Mouse (Mus musculus): Measurements from ENCODE around the gene Spon1.

Spon1 gene

DNA sequence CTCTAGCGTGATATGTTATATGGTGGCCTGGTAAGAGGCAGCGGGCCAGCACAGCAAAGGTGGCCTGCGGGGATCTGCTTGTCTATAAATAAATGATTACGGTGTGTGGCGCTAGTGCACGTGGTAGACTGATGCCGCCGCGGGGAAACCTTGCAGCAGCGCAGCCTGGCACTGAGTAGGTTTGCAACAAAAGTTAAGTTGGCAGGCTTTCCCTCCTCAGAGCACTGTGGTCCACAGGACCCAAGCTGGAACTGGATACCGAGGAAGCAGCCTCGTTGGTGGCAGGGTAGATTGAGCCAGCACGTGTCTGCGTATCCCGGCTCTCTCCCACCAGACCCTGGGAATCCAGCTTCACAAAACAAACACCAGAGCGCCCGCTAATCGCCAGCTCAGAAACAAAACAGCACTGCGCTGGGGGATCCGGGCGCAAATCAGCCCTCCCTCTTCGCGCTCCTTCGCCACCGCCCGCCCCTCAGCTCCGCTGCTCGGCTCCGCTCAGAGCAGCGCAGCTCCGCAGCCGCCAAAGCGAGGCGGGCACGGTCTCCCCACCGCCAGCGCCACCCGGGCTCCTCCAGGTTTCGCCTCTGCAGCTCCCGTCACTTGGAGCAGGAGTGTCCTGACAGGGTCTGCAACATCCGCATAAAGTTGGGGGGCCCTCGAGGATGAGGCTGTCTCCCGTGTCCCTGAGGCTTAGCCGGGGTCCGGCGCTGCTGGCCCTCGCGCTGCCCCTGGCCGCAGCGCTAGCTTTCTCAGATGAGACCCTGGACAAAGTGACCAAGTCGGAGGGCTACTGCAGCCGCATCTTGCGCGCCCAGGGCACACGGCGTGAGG lies at the start of gene Spon1:
TSS of gene Spon1 (plus strand) at position 332 of the 831 bp plus-strand sequence.
- in situ Hi-C loops (cut with MboI, MseI): loop anchor here (25.0 kb wide), 1 partner anchor 446 kb away; no protein-coding TSS in a partner anchor

DNA sequence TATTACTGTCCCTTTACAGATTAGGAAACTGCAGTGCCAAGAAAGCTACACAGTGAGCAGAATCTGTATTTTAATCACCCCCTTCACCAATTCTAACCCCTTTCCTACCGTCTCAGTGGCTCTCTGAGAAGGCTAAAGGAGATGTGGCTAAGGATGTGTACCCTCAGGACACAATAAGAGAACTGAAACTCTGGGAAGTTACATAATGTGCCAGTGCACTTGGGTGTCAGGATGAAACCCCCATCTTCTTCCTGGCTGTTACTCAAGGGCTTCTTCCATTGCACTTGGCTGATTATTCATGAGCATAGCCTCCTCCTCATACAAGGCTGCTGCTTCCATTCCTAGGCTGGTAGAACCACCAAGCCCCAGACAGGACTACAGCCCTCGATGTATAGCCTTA lies 43.8 kb upstream of the Spon1 start:
- in situ Hi-C loops (cut with MboI, MseI): no loop called here

DNA sequence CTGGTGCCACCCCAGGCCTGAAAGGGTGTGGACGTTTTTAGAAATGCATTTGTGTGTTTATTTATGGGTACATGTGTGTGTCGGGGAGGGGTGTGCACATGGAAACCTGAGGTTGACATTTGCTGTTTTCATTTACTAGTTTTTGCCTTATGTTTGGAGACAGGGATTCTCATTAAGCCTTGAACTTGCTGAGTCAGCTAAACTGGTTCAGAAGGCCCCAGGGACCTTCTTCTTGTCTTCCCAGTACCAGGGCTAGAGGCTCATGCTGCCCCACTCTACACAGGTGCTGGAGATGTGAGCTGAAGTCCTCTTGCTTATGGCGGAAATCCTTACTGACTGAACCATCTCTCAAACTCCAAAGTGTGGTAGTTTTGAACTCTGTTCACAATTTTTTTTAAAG lies 41.9 kb upstream of the Spon1 start:
- in situ Hi-C loops (cut with MboI, MseI): no loop called here

DNA sequence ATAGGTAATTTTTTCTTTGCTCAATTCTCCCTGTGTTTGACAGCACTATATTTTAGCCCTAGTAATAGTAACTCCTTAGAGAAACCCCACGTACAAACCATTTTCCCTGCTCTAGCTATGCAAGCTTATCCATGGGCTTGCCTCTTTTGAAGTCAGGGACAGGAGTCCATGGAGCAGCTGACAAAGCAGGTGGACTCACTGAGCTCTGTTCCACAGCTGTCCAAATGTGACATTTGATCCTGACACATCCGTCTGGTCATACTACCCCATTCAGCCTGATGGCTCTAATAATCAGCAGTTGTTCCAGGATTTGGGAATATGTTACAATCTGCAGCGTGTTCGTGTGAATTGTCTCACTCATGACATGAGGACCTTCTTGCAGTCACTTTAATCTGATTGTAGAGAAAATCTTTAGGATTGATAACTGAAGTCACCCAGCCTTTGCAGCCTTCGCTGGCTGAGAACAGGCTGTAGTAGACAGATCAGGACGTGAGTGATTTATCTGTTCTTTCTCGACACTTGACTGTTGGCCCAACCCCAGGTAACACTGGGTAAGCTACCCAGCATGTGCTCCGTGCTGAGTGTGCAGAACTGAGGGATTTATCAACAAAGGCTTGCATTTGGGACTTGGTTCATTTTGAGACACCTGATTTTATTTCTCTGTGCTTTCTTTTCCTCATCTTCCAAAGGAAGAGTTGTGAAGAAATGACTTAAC lies 37.6 kb upstream of the Spon1 start:
- in situ Hi-C loops (cut with MboI, MseI): no loop called here

DNA sequence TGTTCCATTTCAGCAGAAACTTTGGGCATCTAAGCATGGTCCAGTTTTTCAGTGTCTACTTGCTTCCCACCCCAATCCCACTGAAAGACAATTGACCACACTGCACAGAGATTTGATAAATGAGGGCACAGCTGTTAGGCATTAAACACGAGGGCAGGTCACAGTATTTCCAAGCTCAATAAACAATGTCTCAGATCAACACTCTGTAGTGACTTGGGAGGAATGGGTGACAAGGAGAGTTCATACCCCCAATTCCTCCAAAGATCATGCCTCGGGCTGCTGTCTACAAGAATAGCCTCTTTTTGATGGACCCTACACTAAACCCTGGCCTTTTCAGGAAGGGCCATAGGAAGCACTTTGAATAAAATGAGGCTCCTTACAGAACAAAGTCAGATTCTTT lies 36.9 kb upstream of the Spon1 start:
- in situ Hi-C loops (cut with MboI, MseI): no loop called here

DNA sequence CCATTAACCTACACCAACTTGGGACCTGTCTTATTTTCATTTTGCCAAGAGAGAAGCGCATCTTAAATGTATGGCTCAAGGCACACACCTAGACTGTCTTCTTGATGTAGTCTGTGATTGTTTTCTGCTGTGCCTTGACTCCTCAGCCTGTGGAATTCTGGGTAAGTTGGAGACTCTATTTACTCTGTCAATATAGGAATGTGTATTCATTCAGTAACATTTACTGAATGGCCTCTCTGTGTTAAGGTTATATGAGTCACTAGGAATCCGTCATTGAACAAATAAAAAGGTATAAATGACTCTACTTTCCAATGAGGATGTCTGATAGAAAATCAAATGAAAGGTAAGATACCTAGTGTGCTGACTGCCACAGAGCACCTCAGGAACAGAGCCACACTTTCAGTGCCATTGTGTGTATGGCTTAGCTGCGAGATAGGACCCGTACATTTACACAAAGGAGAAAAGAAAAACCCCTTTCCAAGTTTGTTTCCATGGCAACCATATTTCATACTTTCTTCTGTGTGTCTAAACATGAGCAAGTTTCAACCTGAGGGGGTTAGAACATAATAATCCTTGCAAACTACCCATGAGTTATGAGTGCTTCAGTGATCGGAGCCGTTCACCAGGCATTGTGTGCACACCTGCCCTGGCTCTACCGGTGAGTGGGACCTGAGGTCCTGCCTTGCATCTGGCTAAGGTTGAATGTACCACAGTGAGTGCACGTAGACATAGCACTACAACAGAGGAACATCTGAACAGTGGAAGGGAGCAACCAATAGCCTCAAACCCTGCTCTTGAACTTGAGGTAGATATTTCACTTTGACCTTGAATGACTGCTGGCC lies 35.2 kb upstream of the Spon1 start:
- in situ Hi-C loops (cut with MboI, MseI): no loop called here

DNA sequence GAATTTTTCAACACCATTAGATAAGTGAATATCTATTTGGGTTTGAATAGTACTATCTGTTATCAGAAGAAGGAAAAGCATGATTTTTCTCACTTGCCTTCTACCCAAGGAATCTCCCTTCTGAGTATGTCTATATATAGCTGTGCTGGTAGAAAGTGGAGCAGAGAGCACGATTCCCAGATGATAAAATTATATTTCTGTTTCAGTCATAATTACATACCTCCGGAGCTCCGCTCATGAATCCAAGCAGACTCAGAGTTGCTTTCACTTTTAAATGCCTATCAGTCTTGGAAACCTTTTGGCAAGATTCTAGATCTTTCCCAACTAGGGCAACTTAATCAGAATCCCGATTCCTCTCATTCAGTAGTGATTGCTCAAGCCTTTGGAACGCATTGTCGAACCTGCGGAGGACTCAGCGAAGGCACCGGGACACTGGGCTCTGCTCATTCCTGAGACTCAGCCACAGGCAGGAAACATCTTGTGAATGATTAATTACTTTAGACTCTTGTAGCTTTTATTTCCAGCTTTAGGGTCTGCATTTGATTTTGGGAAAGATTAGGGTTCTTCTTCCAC lies 27.9 kb upstream of the Spon1 start:
- in situ Hi-C loops (cut with MboI, MseI): no loop called here

DNA sequence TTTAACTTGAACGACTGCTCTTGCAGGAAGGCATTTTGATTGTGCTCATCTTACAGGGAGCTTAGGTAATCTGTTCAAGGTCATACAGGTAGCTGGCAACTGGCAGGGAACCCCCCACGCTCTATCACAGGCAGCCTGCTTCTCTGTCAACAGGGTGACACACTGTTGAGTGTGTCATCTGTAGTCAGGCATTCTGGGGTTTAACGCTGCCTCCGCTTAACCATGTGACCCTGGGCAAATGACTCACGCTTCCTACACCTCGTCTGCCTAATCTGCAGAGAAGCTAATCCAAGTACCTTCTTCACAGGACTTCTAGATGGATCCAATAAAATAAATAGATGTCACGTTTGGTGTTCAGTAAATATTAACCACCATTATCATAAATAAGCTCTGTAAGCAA lies 26.6 kb upstream of the Spon1 start:
- in situ Hi-C loops (cut with MboI, MseI): no loop called here

DNA sequence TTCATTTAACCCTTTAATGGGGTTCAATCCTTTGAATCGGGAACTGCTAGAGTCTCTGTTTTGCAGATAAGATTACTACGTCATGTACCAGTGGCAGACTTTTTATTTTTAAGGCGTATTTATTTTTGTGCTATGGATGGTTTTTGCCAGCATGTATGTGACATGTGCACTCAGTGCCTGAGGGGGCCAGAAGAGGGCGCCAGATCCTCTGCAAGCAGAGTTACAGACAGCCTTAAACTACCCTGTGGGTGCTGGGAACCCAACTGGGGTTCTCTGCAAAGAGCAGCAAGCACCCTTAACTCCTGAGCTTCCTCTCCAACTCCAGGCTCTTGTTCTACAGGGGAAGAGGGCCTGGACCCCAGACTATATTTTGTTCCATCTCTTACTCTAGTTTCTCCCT lies 23.2 kb upstream of the Spon1 start:
- in situ Hi-C loops (cut with MboI, MseI): no loop called here

DNA sequence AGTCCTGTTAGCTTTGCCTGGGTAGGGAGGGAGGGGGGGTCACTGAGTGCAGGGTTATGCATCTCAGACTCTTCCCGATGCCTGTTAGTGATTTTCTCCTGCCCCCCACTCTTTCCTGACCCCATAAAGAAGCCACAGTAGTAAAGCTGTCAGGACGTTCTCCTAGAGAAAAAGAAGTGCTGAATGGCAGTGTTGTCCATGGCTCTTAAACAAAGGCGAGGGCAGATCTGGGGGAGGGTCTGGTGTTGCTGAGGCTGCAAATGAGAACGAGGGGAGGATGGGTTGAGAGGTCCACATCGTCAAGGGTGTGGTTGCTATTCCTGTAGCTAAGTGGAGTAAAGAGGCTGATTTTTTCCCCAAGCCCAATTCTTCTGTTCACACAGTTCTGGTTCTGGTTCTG lies 21.8 kb upstream of the Spon1 start:
- in situ Hi-C loops (cut with MboI, MseI): no loop called here

DNA sequence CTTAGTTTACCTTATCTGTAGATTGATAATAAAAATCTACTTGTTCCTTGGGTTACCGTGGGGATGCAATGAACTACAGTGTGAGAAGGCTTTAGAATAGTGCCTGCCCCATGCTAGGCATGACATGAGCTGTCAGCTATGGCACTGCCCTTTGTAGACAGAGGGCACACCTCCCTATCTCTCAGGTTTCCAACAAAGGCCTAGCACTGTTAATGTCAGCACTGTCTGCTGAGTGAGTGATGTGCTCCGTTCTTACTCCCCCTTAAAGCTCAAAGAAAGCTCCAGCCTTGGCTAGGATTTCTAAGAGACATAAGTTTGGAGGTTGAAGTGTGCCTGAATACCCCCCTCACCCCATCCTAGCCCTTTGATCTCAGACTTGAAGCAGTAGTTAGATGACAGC lies 9.2 kb upstream of the Spon1 start:
- in situ Hi-C loops (cut with MboI, MseI): loop anchor here (25.0 kb wide), 1 partner anchor 456 kb away; no protein-coding TSS in a partner anchor

DNA sequence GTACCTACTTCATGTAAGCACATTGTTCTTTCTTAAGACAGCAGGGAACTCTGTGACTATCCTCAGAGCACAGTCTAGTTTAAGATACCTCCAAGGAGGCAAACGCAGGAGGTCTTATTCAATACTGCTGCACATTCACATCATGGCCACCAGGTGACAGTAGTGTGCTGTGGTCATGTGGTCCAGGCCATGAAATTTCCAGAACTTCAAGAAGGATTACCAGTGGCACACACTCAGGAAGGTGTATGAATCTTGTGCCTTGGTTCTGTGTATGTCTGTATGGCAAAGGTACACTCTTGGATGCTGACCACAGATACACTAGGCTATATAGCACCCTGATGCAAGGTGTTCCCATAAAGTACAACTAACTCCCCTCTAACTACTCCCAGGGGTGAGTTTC lies 6.6 kb upstream of the Spon1 start:
- in situ Hi-C loops (cut with MboI, MseI): loop anchor here (25.0 kb wide), 1 partner anchor 453 kb away; no protein-coding TSS in a partner anchor

DNA sequence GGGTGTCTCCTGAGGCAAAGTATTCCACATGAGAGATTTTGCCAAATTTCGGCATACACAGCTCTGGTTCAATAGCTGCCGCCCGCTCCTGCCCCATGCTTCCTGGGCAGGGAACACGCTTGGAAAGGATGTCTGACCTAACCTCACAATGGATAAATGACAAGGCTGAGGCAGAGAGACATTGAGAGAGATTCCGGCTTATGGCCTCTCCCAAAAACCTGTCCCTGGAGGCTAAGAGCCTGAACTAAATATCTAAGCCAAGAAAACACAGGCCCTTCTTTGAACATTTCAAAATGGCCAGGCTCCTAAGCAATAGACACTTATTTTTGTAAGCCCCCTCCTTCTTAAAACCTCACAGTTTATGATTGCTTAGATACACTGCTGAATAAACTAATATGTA lies 665 bp upstream of the Spon1 start:
- in situ Hi-C loops (cut with MboI, MseI): loop anchor here (25.0 kb wide), 1 partner anchor 447 kb away; no protein-coding TSS in a partner anchor

DNA sequence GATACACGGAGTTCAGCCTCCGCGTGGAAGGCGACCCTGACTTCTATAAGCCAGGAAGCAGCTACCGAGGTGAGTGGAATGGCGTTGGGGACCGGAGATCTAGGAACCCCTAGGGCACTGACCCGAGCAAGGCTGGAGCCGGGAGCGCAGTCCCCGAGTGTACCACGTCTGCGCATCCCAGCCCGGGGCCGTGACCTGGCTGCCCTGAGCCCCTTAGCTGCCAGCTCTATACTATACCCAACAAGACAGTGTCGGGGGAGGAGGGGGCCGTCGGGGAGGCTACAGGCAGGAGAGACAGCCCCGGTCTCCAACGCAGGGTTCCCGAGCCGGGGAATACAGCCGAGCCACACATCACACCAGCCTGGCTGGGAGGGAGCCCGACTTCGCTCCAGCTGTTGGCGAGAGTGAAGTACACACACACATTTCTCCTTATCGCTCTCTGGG lies 722 bp downstream of the Spon1 start:
- in situ Hi-C loops (cut with MboI, MseI): loop anchor here (25.0 kb wide), 1 partner anchor 446 kb away; no protein-coding TSS in a partner anchor

DNA sequence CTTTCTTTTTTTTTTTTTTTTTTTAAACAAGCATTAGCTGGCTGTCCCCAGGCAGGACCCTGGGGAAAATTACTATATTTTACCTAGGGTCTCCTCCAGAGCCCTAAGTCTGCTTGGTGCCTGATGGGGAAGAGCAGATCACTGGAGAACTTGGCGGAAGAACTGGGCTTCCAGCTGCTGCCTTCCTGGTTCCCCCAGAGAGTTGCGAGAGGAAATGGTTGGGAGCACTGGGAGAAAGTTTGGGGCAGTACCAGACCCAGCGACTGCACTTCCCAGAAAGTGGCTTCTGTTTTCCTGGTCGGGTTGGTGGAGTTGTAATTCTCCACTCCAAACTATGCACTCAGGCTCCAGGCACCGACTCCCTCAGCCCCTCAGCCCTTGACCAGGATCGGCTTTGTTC lies 1.7 kb downstream of the Spon1 start:
- in situ Hi-C loops (cut with MboI, MseI): loop anchor here (25.0 kb wide), 1 partner anchor 445 kb away; no protein-coding TSS in a partner anchor

DNA sequence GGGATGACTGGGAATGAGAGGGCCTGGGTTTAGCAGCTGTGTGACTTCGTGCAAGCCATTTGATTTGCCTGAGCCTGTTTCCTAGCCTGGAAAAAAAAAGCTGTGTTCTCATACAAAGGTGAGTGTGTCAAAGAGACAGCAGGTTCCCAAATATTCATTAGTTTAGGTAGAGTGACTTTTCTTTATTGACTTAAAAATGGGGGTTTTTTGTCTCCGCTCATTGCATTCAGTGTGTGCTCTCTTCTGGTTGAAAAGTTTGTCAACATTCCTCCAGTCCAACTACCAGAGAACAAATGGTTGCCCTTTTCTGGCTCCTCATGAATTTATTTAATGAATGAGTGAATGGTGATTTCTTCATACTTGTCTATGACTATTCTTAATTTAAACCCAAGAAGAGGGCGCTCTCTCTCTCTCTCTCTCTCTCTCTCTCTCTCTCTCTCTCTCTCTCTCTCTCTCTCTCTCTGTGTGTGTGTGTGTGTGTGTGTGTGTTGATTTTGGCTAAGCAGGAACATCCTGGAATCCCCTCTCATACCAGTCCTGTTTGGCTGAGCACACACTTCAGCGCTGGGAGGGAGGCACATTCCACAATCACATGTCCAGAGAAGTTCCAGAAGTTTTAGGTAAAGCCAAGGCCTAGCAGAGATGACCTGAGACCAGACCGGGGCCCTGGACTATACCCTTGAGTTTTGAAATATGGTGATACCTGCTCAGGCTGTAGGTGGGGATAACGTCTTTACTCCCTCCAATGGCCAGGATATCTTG lies 2.6 kb downstream of the Spon1 start:
- in situ Hi-C loops (cut with MboI, MseI): loop anchor here (25.0 kb wide), 1 partner anchor 444 kb away; no protein-coding TSS in a partner anchor

DNA sequence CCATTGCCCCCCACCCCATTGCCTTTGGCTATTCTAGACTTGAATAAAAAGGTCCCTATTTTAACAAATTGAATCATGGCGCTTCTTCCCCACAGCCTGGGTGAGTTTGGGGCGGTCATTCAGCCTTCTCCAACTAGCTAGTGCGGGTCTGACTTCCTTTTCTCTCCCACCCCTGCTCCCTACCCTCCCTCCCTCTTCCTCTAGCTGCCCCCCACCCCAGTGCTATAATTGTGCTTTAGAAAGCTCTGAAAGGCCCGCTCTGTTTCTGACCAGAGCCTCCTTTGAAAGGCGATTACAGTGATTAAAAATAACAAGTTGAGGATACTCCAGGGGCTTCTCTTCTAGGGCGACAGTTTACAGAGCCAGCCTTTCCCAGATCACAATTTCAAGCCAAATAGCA lies 3.5 kb downstream of the Spon1 start:
- in situ Hi-C loops (cut with MboI, MseI): loop anchor here (25.0 kb wide), 1 partner anchor 443 kb away; no protein-coding TSS in a partner anchor

DNA sequence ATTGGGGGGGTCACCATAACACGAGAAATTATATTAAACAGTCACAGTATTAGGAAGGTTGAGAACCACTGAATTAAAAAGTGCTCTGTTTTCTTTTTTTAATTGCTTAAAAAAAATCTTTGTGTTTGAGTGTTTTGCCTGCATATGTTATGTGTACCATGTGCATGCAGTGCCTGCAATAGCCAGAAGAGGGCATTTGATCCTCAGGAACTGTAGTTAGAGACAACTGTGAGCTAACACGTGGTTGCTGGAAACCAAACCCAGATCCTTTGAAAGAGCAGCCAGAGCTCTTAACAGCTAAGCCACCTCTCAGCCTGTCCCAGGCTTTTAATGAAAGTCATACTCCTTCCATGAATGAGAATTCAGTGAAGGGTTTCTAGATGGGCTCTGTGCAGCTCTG lies 6.3 kb downstream of the Spon1 start:
- in situ Hi-C loops (cut with MboI, MseI): loop anchor here (5.0 to 25.0 kb wide), 2 partner anchors 245 to 440 kb away; no protein-coding TSS in a partner anchor

DNA sequence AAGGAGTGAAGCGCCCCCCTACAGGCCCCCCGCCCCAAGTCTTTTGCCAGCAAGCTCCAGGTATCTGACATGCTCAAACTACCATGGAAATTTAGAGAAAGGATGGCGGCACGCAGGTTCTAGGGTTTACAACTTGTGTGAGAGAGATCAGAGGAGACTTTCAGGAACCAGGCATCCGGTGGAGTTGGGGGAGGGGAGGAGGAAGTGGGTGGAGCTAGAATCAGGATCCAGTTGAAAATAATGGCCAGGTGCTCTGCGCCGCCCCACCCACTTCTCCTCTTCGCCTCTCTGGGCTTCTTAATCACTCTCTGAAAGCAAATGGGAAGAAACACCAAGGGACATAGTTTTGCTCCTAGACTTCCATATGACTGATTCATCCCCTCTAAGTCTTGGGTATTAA lies 7.6 kb downstream of the Spon1 start:
- in situ Hi-C loops (cut with MboI, MseI): loop anchor here (5.0 to 25.0 kb wide), 2 partner anchors 244 to 439 kb away; no protein-coding TSS in a partner anchor

DNA sequence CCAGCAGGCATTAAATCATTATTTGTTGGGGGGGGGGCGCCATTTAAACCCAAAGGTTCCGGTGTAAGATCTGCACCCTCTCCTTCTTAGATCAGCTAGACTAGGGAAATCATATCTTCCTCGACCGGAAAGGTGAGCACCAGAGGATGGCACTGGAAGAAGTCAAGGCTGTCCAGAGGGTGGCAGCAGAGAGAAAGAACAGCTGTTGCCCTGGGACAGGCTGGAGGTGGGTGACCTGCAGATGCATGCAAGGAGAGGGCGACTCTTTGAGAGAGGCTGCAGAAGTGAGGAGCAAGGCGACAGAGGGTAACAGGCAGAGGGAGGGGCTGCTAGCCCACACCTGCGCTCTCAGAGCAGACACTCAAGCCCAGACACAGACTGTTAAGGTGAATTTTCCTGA lies 8.2 kb downstream of the Spon1 start:
- in situ Hi-C loops (cut with MboI, MseI): loop anchor here (5.0 to 25.0 kb wide), 2 partner anchors 243 to 438 kb away; no protein-coding TSS in a partner anchor

All from T-helper 2 cell (primary cell).